Mouse (Mus musculus) embryo, embryonic 10.5 days (tissue): Measurements from ENCODE around the gene Fxn.

Experiments
- DNase-seq: peaks from one replicate; pipeline ENCODE4 v3.0.0-alpha.2; 2015; ENCODE audit warnings: low spot score

Gene Fxn

DNA sequence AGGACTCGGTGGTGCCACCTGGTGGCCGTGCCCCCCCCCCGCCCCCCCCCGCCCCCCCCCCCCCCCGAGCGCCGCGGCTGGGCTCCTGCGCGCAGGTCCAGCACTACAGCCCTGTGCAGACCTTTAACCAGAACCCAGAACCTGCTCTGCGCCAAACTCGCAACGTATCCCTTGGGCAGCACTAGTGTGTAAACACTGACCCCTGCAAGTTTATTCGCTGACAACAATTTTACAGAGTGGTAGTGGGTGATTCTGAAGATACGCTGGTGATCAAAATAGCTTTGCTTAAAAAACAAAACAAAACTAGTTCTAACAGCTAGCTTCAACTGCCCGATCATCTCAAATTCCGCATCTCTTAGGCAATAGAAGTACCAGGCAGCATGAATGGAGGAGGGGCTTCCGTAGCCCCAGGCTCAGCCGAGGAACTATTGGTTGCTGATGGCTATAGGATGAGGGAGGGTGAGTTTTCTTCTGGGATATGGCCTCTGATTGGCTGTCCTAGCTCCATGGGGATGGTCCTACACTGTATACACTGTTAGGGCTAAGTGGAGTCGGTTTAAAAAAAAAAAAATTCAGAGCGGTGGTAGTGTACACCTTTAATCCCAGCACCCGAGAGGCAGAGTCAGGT is at the start of gene Fxn:
TSS of gene Fxn (minus strand) at position 5 of the 628 bp plus-strand sequence.
- DNase-seq, result peak; percentile 92

DNA sequence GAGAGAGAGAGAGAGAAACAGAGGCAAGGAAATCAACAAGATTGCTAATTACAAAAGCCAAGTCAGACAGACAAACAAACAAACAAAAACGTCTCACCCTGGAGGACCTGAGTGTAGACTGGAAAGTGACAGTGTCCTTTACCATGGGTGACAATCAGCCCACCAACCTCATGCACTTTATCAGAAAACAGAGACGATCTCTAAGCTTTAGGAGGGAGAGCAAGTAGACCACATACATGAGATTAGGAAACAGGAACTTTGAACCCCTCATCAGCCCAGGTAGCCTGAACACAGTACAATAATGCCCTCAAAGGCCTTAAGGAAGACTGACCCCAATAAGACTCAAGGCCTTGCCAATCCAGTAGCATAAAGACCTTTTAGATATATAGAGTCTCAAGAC is 47.5 kb upstream of the Fxn start:
- DNase-seq, result no peak

DNA sequence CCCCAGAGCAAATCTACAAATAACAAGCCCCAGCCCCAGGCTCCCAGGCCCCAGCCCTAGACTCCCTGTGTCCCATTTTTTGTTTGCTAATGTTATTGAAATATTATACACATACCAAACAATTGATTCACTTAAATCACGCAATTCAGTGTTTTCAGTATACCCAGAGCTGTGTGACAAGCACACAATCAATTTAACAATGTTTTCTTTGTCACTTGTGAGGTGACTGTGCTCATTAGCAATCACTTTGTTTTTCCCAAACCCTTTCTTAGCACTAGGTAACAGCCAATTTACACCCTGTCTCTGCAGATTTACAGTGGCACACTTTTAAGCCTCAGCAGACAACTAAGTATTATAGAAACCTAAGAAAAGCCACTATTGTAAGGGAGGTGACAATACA is 46.6 kb upstream of the Fxn start:
- DNase-seq, result no peak

DNA sequence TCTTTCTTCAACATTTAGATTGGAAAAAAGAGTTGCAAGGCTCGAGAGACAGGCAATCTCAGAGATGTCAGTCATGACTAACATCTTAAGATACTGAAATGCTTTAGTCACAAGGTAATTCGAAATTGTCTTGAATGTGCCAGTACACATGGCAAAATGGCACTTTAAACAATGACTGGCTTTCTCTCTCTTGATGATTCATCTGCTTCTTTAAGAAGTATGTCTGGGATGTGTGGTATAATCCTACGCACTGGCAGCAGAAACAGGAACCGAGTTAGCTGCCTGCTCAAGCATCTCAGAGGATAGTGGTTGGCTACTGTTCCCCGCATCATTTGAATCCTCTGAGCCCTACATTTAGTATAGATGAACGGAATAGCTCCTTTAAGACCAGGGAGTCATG is 45.3 kb upstream of the Fxn start:
- DNase-seq, result no peak

DNA sequence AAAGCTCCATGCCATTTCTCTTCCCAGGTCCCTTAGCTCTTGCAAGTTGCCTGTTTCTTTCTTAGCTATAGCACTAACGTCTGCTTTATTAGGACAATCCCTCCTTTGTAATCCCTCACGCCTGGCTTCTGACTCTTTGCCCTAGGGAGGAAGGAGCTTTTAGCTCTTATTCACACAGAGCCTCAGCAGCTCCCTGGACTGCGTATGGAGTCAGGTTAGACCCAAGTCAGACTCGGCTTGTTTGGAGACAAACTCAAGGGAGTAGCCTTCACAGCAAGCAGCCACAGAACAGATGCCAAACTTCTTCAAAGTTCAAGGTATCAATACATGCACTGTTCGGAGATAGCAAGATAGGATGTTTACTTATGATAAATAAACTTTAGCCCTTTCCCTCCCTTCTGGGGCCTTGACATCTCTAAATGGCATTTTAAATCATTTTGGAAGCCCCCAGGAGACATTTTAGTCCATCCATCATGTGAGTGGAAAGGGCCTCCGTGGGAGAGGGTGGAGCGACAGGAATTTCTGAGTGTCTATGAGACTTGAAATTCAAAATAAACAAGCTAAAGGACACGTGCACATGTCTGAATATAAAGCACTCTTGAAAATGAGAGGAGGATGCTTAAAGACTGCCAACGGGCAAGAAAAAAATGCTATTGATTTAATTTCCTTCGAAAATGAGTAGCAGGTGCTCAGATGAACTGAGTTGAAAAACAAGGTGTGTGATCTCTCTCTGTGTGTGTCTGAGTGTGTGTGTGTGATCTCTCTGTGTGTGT is 43.6 kb upstream of the Fxn start:
- DNase-seq, result peak; percentile 62

DNA sequence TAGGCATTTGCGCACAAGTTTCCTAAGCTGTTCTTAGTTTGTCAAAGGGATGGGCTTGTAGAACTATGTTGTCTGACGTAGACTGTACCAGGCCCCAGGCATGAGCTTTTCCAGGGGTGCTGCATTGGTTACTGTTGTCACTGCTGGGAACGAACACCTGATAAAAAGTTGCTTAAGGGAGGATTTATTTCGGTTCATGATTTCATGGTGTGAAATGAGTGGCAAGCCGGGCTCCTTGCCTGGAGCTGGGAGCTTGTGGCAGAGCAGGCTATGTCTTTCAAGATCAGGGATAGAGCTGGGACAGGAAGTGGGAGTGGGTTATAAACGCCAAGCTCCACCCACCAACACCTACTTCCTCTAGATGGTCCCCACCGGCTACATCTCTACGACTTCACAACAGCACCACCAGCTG is 41.5 kb upstream of the Fxn start:
- DNase-seq, result no peak

DNA sequence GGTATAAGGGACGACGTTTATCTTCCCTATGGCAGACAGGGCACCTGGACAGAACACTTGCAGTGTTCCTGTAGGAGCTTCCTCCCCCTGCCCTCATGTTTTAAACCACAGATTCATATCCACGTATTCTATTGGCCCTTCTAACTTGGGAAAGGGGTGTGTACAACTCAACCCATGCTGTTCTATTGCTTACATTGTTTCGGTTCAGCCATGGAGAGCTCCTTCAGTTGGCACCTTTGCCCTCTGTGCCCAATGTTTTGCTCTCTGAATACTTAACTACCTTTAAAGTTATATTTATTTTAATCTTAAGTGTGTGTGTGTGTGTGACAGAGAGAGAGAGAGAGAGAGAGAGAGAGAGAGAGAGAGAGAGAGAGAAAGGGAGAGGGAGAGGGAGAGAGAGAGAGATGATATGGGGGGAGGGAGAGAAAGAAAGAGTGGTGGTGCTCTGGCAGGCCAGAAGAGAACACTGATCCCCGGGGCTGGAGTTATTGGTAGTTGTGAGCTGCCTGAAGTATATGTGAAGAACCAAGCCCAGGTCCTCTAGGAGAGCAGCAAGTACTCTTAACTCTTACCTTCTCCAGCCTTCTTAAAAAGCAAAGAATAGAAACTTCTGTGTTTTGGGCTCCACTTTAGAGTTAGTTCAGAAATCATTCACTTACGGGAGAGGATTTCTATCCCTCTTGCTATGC is 41.0 kb upstream of the Fxn start:
- DNase-seq, result no peak

DNA sequence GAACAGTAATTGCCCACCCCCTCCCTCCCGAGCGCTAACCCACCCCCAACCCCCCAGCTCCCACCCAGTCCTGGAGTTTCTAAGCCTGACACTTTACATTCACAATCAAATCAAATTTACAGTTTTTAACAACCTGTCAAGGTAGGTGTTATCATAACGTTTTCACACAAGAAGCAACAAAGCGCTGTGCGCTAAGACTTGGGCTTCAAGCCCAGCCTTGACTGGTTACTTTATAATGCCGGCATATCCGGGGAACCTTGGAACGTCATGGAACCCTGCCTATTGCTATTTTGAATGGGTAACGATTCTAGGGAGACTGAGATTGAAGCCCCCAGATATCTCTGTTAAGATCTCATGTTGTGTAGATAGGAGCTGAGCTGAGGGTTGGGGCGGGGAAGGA is 37.8 kb upstream of the Fxn start:
- no peak for DNase-seq

DNA sequence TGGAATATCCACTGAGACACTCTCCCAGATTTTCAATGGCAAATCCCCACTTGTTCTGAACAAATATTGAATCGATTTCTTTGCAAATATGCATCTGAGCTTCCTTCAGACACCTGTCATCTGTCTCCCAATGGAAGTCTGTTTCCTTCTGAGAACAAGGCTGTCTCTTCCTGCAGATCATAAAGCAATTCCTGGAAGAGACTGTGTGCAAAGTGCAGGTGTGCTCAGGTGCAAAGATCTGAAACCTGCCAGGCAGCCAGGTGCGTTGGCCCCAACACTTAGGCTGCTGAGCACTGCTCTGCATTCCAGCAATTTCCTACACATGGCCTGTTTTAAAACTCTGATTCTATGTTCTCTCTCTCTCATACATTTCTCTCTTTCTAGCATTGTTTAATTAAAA is 37.3 kb upstream of the Fxn start:
- no peak for DNase-seq

DNA sequence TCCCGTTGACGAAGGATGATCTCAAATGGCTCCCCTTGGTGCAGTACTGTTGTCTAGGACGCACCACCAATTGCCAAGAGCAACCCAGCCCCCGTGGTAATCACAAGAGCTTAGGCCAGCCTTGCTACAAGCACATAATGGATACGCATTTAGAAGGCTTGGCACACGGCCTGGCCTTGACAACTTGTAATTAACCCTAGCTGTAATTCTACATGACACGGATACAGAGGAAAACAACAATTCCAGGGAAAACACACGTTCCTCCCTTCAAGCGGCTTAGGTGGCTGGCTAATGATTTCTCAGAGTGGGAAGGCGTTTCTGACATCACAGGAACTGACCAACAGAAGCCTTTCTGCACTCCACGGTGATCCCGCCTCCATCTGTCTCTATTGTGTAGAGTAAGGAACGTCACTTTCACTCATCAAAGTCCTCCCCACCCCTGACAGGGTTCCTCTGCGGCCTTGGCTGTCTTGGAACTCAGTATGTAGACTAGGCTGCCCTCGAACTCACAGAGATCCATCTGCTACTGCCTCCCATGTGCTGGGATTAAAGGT is 36.7 kb upstream of the Fxn start:
- DNase-seq, result peak; percentile 25

DNA sequence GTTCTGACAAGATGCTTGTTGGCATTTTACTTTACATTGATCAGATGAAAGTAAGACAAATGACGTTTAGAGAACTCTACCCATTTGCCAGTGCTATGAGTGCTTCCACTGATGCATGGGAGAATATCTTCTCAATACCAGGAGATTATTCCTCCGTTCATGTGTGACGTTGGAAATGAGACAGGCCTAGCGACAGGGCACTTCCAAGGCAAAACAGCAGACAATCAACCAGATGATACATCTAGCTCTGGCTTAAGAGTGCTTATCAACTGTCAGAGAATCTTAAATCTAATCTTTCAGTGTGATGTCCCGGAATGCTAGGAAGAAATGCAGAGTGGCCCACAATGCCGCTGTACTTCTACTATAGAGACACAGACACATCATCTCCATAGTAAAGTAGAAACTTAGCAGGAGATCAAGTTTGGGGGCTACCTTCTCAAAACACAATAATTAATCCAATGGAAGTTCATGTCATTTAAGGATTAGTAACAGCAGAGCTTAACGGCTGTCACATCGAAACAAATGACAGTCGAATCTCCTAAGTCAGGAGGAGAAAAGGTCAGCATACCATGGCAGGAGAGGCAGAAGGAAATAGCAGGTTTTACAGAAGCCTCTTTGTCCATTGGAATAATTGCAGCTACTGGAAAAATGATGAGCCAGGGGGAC is 35.8 kb upstream of the Fxn start:
- DNase-seq, result no peak

DNA sequence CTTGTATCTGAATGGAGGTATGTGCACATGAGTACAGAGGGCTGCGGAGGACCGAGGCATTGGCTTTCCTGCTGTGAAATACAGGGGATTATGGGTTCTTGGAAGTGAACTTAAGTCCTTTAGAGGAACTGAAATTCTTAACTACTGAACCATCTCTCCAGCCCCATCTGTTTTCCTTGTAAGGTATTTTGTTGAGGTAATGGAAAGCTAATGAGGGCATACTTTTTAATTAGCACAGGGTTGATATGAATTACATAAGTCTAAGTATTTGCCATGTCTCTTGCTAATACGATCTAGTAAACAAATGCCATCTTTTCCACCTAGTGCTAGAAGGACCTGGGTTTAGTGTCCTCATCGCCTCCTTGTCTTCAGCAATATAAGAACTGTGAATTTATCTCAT is 34.8 kb upstream of the Fxn start:
- DNase-seq, result no peak

DNA sequence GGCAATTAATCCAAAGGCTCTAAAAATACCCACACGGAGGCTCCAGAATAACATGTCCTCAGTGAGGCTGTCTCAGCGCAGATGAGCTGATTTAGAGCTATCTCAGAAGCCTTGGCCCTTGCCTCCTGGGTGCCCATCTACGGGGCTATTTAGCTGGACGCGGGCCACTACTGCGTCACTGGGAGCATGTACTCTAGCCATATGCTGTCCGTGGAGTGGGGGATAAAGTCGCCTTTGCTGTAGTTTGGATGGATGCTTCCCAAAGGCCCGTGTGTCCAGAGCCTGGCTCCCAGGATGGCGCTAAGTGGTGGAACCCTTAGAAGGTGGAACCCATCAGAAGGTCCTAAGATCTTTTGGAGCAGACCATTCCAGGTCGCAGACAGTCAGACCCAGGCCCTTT is 34.3 kb upstream of the Fxn start:
- DNase-seq, result no peak

DNA sequence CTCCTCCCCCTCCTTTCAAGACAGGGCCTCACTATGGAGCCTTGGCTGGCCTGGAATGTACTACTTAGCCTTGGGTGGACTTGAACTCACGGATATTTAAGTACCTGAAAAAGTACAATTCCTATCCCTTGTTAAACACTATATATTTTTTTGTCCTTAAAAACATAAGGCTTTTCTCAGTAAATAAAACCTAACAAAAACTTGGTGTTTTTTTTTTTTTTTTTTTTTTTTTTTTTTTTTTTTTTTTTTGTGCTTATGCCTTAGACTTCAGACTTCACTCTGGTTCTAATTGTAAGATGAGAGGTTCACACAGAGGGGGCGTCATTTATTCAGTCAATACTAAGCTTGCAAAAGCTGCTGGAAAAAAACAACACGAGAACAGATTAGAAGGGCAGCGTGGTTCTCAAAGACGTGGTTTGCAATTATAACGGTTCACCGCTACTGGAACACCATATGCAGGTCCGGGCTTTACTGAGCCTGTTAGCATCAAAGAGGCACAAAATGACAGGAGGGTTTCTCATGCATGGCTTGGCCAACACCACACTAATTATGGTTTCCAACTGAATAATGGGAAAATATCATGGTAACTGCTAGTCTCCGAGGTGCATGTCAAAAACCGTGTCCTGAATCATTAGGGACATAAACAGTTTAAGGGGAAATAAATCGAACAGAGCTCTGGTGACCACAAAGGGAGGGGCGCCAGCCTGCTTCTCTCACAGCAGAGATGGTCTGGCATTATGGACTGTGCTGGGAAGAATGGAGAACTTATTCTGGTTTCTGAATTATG is 32.3 kb upstream of the Fxn start:
- peak; percentile 59 for DNase-seq

DNA sequence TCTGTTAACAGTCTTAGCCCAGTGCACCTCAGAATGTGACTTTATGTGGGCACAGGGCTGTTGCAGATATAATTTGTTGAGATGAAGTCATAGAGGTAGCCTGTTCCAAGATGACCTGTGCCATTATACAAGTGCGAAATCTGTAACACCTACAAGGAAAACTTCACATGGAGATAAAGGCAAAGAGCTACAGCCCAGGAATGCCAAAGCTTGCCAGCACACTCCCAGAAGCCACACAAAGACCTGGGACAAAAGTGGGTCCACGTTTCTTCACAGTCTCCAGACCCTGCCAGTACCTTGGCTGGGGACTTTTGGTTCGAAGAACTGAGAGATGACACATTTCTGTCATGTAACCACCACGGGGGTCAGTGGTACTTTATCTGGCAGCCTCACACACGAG is 31.6 kb upstream of the Fxn start:
- DNase-seq, result no peak

DNA sequence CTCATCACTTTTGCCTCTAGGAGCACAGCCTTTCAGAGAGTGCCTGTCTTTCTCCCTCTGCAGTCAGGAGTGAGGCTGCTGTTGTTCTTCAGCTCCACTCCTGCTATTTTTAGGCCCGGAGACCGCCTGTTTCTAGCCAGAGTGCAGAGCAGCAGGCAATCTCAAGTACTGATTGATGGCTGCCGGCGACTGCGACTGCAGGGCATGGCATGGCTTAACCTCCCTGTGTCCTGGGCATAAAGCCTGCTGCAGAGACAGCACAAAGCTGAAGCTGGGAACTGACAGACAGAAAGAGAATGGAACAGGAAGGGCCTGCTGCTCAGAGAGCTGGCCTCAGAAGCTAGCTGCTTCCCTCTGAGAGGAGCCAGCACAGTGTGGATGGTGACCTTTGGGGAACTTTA is 27.9 kb upstream of the Fxn start:
- peak; percentile 69 for DNase-seq

DNA sequence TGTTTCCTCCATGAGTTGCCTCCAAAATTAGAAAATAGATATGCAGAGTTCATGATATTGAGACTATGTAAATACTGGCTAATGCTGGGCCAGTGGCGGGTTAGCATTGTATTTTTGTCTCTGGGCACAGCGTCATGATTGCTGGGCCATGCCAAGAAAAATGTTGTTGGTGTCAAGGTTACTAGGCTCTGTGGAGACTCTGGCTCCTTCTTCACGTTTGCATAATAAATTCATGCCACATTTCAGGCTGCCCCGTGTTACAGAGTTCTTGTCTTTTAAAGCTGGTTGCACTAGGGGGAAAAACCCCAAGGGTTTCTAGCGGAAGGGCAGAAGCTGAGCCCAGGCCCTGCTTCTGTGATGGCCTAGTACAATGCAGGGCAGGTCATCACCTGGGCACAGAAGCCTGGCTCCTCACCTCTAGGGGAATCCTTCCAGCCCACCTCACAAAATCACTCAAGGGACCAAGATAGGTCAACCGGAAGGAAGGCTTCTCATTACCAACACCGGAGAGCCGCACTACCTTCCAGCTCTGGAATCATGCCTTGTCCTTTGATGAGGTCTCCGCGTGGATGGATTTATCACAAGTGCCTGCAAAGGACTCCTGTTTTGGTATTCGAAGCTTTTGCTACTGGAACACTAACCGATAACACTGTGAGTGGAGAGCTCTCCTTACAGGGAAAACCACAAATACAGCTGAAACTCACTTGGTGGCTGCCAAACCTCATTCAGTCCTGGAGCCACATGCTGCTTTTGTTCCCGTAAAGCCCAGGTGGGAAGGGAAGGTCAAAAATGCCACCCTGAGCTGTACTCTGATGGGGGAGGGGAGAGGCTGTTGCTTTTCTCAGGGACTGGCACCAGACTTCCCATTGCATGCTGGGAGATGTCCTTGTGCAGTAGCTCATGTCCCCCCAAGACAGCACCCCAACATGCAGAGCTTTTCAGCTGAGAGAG is 27.1 kb upstream of the Fxn start:
- DNase-seq, result no peak

DNA sequence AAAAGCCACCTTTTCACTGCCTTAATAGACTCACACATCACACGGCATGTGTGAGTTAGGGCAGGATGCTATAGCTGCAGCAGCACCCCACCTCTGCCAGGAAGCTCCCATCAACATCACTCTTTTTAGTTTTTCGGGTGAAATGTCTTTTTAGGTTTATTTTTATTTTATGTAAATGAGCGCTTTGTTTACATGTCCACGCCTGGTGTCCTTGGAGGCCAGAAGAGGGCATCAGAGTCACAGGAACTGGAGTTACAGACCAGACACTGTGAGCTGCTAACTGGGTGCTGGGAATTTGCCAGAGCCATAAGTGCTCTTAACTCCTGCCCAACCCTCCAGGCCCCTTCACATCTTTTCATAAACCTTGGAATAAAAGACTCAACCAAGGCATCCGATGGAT is 25.9 kb upstream of the Fxn start:
- DNase-seq, result no peak

DNA sequence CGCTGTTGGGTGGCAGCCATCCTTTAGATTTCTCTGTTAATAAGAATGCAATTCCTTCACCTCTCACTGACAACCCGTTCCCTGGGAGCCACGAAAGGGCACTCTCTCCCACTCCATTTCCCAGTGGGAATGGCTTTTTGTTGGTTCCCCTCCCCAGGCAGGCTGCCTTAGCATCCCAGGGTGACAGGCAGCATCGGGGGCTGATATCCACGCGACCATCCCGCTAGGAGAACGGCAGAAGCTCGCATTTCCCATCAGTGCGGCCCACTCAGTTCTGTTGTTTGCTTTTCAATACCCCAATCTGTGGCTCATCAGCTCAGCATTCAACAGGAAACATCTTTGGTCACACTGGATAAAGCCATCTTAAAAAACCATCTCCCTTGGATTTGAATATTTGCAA is 21.8 kb upstream of the Fxn start:
- DNase-seq, result no peak

DNA sequence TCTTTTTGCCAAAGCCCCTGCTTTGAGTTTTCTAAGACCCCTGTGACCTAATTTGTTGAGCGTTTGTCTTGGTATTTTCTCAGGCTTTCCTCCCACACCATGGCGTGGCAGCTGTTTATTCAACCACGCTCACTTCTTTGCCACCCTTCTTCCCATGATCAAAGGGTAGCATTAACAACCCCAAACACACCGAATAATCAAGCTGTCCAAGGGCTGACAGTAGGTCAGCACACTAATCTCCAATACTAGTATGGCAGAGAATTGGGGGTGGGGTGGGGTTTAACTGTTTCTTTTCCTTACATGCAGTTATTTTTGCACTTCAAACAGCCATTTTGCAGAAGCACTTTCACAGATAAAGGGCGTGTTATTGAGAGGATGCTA is 21.4 kb upstream of the Fxn start:
- DNase-seq, result no peak
